14 mouse cellular contexts compared by ENCODE assay signal in genomic region chr13:109555513-109555912, GRCm38 (mm10).
A peak's percentile ranks its signal among the peaks of the same experiment; 100 is the strongest.
DNase-seq lines count a peak whose midpoint lies in the region.
"Had no signal": no experiment of that assay in that cellular context is flagged by ENCODE, and none has a peak within 500 bp of the region (broad histone marks: within the 10 kb centered on the region; RNA-seq: fewer than 3 reads in every experiment).

No protein-coding gene starts in this region.

- intact Hi-C loops in heart, postnatal 36 days (cut with DNase I) = loop anchor here (5.0 kb wide), 1 partner anchor 182 kb away; no protein-coding TSS in a partner anchor

- DNase-seq in cerebellum, adult 11 months = peak; percentile 42
- no peak for DNase-seq in cerebellum, postnatal 4 days (ENCODE audit: low spot score in 2 of 2)
- peak; percentile 76 for DNase-seq in brain, adult 2 months (ENCODE audit: low read depth, low spot score)
- DNase-seq in cerebellum, postnatal 25 days = peak; percentile 61 to 68
- DNase-seq in kidney, postnatal 10 days = peak; percentile 55
- no peak for DNase-seq in frontal cortex, postnatal 25 days (ENCODE audit: low spot score in 2 of 2)
- no peak for DNase-seq in heart, postnatal 36 days
- DNase-seq in layer of hippocampus, adult 9-11 months = no peak
- DNase-seq: adrenal gland, postnatal 25 days; gastrocnemius, postnatal 14 days; heart, adult 18-20 months; lung, postnatal 10 days; right cerebral cortex, postnatal 14 days; thymus, adult 18-20 months had no signal

Comparison
In these comparisons a context has a peak if more than half of its experiments do, and no peak if none do; other contexts are left out.
1. DNase-seq: peak in cerebellum, adult 11 months (single experiment), brain, adult 2 months (single experiment), cerebellum, postnatal 25 days (2 of 2) and kidney, postnatal 10 days (single experiment); none in cerebellum, postnatal 4 days (0 of 2), frontal cortex, postnatal 25 days (0 of 2), heart, postnatal 36 days (0 of 2) and layer of hippocampus, adult 9-11 months (single experiment).